Mouse (Mus musculus): ENCODE measurements at regions not wholly inside any gene's neighbourhood (a gene's known extent, or its start where the extent isn't known, plus 50 kb on each side); places are given as distances from the start of the nearest gene placed in this dataset.
A peak's percentile ranks its signal among the peaks of the same experiment; 100 is the strongest.

DNA sequence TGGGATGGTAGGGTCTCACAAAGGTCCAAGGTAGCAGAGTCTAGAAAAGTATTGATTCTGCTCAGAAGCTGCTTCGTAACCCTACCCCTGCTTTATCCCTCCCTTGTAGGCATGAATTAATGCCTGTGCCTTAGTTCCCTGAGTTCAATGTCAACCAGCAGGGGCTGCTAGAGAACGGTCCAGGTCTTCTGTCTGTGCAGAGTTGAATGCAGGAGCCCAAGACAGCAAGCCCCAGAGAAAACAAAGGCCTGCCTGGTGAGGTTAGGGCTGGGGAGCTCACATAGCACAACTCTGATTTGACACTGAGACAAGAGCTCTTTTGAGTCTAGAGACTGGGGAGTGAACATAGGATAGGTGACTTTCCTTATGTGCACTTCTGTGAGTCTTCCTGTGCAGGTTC is 56.6 kb downstream of the Olig3 start:
- 44% methylated on average over 2 of the region's 2 CpGs for WGBS (ENCODE audit: insufficient replicate concordance)
- no peak for ATAC-seq
- no peaks in the 10 kb centered on the region for H3K27me3 ChIP-seq (ENCODE audit: insufficient read depth, low read length)
- peak; percentile 58 for TF ChIP-seq CTCF (IDR thresholded peaks at IDR 0.05; ENCODE audit: low read depth)
- TF ChIP-seq EP300 (IDR thresholded peaks at IDR 0.05; ENCODE audit: low read depth): no peak
- no peak overlapping the region for H3K4me3 ChIP-seq (ENCODE audit: low read depth, low read length)
- H3K9me3 ChIP-seq (ENCODE audit: low read length): no peaks in the 10 kb centered on the region
- no peaks in the 10 kb centered on the region for H3K4me1 ChIP-seq (ENCODE audit: insufficient read depth)
- H3K27ac ChIP-seq (ENCODE audit: low read depth): no peak overlapping the region
- no peak overlapping the region for H3K9ac ChIP-seq (replicated peaks)
- DNase-seq: no peak
- H3K36me3 ChIP-seq (replicated peaks; ENCODE audit: insufficient read depth, low read length): no peaks in the 10 kb centered on the region
- no peak overlapping the region for H3K4me2 ChIP-seq (ENCODE audit: low read depth, low read length)

DNA sequence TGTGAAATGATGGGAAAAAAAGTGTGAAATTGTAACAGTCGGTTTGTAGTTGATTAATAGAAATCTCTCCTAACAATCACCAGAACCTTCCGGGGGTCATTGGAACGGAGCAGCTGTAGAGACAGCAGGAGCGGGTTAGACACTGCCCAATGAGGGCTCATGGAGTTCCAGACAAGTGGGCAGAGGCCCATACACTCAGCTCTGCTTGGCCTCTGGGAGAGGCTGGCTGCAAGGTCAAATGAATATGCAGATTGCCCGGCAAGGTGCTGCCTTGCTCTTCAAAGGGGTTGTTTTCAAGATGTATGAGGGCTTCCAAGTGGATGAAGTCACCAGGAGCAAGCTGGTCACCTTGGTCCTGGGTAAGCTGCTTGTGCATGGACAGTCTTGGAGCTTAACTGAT is 57.6 kb downstream of the Olig3 start:
- Histone ChIP-seq H3K9me3 (ENCODE audit: low read length) (no peaks in the 10 kb centered on the region), H3K27me3 (ENCODE audit: insufficient read depth, low read length) (no peaks in the 10 kb centered on the region), H3K4me1 (ENCODE audit: insufficient read depth) (no peaks in the 10 kb centered on the region), H3K36me3 (replicated peaks; ENCODE audit: insufficient read depth, low read length) (no peaks in the 10 kb centered on the region), H3K9ac (replicated peaks) (no peak overlapping the region), H3K27ac (ENCODE audit: low read depth) (no peak overlapping the region), H3K4me3 (ENCODE audit: low read depth, low read length) (no peak overlapping the region), H3K4me2 (ENCODE audit: low read depth, low read length) (no peak overlapping the region)
- no peak for ATAC-seq
- DNase-seq: no peak
- 56% methylated on average over 5 of the region's 5 CpGs for WGBS (ENCODE audit: insufficient replicate concordance)
- TF ChIP-seq CTCF (IDR thresholded peaks at IDR 0.05; ENCODE audit: low read depth) (no peak), EP300 (IDR thresholded peaks at IDR 0.05; ENCODE audit: low read depth) (no peak)

DNA sequence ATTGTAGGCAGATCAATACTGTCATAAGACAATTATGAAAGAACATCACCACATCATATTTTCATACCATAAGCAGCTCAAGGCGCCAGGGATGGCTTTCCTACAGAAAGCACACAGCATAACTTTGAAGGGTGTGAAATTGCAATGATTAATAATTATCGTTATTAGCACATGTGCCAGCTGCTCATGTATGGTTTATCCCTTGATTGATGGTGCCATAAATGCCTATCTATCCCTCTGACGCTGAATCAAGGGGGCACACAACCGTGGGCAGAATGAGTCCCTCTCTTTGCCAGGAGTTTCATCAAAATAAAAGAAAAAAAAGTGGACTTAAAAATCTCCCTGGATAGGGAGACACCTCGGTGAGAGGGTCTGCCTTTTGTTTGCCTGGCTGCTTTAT is 58.5 kb downstream of the Olig3 start:
- H3K9me3 ChIP-seq (ENCODE audit: low read length): no peaks in the 10 kb centered on the region
- no peak overlapping the region for H3K27ac ChIP-seq (ENCODE audit: low read depth)
- no peaks in the 10 kb centered on the region for H3K36me3 ChIP-seq (replicated peaks; ENCODE audit: insufficient read depth, low read length)
- DNase-seq (no peak), ATAC-seq (no peak)
- H3K4me1 ChIP-seq (ENCODE audit: insufficient read depth): no peaks in the 10 kb centered on the region
- H3K4me3 ChIP-seq (ENCODE audit: low read depth, low read length): no peak overlapping the region
- WGBS (ENCODE audit: insufficient replicate concordance): 54% methylated on average over 5 of the region's 5 CpGs
- H3K27me3 ChIP-seq (ENCODE audit: insufficient read depth, low read length): no peaks in the 10 kb centered on the region
- no peak for TF ChIP-seq CTCF (IDR thresholded peaks at IDR 0.05; ENCODE audit: low read depth)
- no peak for TF ChIP-seq EP300 (IDR thresholded peaks at IDR 0.05; ENCODE audit: low read depth)
- no peak overlapping the region for H3K9ac ChIP-seq (replicated peaks)
- H3K4me2 ChIP-seq (ENCODE audit: low read depth, low read length): no peak overlapping the region

DNA sequence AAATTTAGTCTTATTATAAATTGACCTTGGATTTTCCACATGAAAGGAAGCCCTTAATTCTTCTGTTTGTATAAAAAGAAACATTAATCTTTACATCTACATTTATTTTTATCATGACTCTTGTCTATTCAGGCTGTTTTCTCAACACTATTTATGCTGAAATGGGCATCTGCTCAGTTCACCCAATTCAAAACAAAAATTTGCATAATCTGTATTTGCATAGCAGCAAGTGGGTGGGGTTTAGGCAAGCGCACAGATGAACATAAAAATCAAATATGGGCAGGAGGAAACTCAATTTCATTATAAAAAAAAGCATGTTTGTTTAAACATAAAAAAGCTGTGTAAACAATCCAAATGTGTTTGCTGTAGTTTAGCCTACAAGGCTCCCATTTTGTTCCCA is 67.7 kb downstream of the Olig3 start:
- Histone ChIP-seq H3K9me3 (ENCODE audit: low read length) (no peaks in the 10 kb centered on the region), H3K4me1 (ENCODE audit: insufficient read depth) (no peaks in the 10 kb centered on the region), H3K27ac (ENCODE audit: low read depth) (no peak overlapping the region), H3K9ac (replicated peaks) (no peak overlapping the region), H3K4me3 (ENCODE audit: low read depth, low read length) (no peak overlapping the region), H3K4me2 (ENCODE audit: low read depth, low read length) (no peak overlapping the region), H3K36me3 (replicated peaks; ENCODE audit: insufficient read depth, low read length) (no peaks in the 10 kb centered on the region), H3K27me3 (ENCODE audit: insufficient read depth, low read length) (no peaks in the 10 kb centered on the region)
- DNase-seq (no peak), ATAC-seq (no peak)
- TF ChIP-seq EP300 (IDR thresholded peaks at IDR 0.05; ENCODE audit: low read depth) (no peak), CTCF (IDR thresholded peaks at IDR 0.05; ENCODE audit: low read depth) (no peak)
- WGBS (ENCODE audit: insufficient replicate concordance): 68% methylated on average over 1 of the region's 1 CpGs

DNA sequence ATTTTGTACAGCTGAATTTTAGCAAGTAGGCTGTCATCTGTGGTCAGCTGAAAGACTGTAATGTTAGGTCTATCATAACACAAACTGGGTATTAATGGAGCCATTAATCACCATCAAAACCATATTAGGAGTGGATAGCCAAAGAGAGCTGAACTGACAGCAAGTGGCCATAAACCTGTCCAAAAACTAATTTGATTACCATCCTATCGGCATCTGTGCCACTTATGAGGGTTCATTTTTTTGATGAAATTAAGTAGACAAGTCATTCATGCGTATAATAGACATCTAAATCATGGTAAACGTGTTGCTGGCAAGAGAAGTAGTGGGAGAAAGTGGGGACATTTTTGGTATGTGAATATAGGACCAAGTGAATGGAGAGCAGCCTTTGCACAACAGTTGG is 68.6 kb downstream of the Olig3 start:
- no peaks in the 10 kb centered on the region for H3K4me1 ChIP-seq (ENCODE audit: insufficient read depth)
- no peaks in the 10 kb centered on the region for H3K27me3 ChIP-seq (ENCODE audit: insufficient read depth, low read length)
- no peak overlapping the region for H3K27ac ChIP-seq (ENCODE audit: low read depth)
- H3K36me3 ChIP-seq (replicated peaks; ENCODE audit: insufficient read depth, low read length): no peaks in the 10 kb centered on the region
- 73% methylated on average over 3 of the region's 3 CpGs for WGBS (ENCODE audit: insufficient replicate concordance)
- H3K9ac ChIP-seq (replicated peaks): no peak overlapping the region
- no peak for ATAC-seq
- H3K9me3 ChIP-seq (ENCODE audit: low read length): no peaks in the 10 kb centered on the region
- TF ChIP-seq EP300 (IDR thresholded peaks at IDR 0.05; ENCODE audit: low read depth) (no peak), CTCF (IDR thresholded peaks at IDR 0.05; ENCODE audit: low read depth) (no peak)
- no peak overlapping the region for H3K4me3 ChIP-seq (ENCODE audit: low read depth, low read length)
- DNase-seq: no peak
- H3K4me2 ChIP-seq (ENCODE audit: low read depth, low read length): no peak overlapping the region

DNA sequence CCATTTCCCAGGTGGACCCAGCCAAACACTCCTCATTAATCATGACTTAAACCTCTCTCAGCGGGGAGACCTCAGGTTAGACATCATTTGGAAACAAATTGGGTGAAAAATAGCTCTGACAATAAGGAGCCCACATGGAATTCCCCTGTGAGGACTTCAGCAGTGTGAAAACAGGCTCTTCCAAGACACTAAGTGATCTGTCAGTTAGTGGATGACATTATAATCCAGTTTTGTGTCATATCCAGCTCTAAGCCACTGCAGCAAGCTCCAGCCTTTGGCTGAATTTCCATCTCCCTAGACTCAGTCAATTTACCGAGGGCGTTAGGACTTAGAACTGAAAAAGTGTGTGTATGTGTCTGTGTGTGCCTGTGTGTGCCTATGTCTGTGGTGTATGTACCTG is 70.5 kb downstream of the Olig3 start:
- Histone ChIP-seq H3K9ac (replicated peaks) (no peak overlapping the region), H3K4me1 (ENCODE audit: insufficient read depth) (no peaks in the 10 kb centered on the region), H3K4me2 (ENCODE audit: low read depth, low read length) (no peak overlapping the region), H3K9me3 (ENCODE audit: low read length) (no peaks in the 10 kb centered on the region), H3K27me3 (ENCODE audit: insufficient read depth, low read length) (no peaks in the 10 kb centered on the region), H3K36me3 (replicated peaks; ENCODE audit: insufficient read depth, low read length) (no peaks in the 10 kb centered on the region), H3K4me3 (ENCODE audit: low read depth, low read length) (no peak overlapping the region), H3K27ac (ENCODE audit: low read depth) (no peak overlapping the region)
- 86% methylated on average over 3 of the region's 3 CpGs for WGBS (ENCODE audit: insufficient replicate concordance)
- TF ChIP-seq CTCF (IDR thresholded peaks at IDR 0.05; ENCODE audit: low read depth): no peak
- no peak for TF ChIP-seq EP300 (IDR thresholded peaks at IDR 0.05; ENCODE audit: low read depth)
- DNase-seq: no peak
- no peak for ATAC-seq

DNA sequence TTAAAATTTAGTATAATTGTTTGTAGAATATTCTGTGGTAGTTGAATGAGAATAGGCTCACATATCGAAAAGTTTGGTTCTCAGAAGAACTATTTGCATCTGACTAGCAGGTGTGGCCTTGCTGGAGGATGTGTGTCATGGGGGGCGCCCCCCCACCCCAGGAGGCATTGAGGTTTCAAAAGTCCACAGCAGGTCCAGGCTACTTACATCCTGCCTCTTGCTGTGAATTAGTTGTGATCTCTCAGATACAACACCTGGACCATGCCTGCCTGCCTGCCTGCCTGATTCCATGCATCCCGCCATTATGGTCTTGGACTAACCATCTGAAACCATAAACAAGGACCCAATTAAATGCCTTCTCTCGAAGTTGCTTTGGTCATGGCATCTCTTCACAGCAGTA is 76.2 kb downstream of the Olig3 start:
- no peak overlapping the region for H3K4me3 ChIP-seq (ENCODE audit: low read depth, low read length)
- WGBS (ENCODE audit: insufficient replicate concordance): 72% methylated on average over 4 of the region's 4 CpGs

More for the DNA sequence above, 76.2 kb downstream of the Olig3 start:
- no peak overlapping the region for H3K27ac ChIP-seq (ENCODE audit: low read depth)
- DNase-seq (no peak), ATAC-seq (no peak)
- no peaks in the 10 kb centered on the region for H3K27me3 ChIP-seq (ENCODE audit: insufficient read depth, low read length)
- no peaks in the 10 kb centered on the region for H3K36me3 ChIP-seq (replicated peaks; ENCODE audit: insufficient read depth, low read length)
- H3K4me1 ChIP-seq (ENCODE audit: insufficient read depth): no peaks in the 10 kb centered on the region
- no peak overlapping the region for H3K4me2 ChIP-seq (ENCODE audit: low read depth, low read length)
- no peak overlapping the region for H3K9ac ChIP-seq (replicated peaks)
- H3K9me3 ChIP-seq (ENCODE audit: low read length): no peaks in the 10 kb centered on the region
- no peak for TF ChIP-seq CTCF (IDR thresholded peaks at IDR 0.05; ENCODE audit: low read depth)
- no peak for TF ChIP-seq EP300 (IDR thresholded peaks at IDR 0.05; ENCODE audit: low read depth)
